Mouse (Mus musculus) adrenal gland, adult 18-20 months (tissue): Measurements from ENCODE around the gene Arid3c. TPM values are rescaled to one million over a fixed set of nuclear protein-coding genes. Genes with fewer than 3 reads are reported as not detected.
"Not testable (repeated sequence)": the region's sequence is repeated elsewhere in the genome, so short reads cannot be mapped to it uniquely, and the experiment has no call there.

Experiments
- DNase-seq, 2 experiments: peaks; one replicate each; pipeline ENCODE4 v3.0.0; 2021 to 2022; ENCODE audit warnings: low spot score in 2 of 2
- total RNA-seq, 2 experiments: library from RNA; stranded (reverse); gene quantifications; 1 replicate in 1 of 2; 2 replicates in 1 of 2; pipeline ENCODE4 v1.2.3; 2021

Arid3c gene
- total RNA-seq, 2 experiments from 2014 or later, result not detected

GRCm38 (mm10) chr4:41708192-41708745, 22.7 kb downstream of the Arid3c start:
- no peak for DNase-seq

DNA sequence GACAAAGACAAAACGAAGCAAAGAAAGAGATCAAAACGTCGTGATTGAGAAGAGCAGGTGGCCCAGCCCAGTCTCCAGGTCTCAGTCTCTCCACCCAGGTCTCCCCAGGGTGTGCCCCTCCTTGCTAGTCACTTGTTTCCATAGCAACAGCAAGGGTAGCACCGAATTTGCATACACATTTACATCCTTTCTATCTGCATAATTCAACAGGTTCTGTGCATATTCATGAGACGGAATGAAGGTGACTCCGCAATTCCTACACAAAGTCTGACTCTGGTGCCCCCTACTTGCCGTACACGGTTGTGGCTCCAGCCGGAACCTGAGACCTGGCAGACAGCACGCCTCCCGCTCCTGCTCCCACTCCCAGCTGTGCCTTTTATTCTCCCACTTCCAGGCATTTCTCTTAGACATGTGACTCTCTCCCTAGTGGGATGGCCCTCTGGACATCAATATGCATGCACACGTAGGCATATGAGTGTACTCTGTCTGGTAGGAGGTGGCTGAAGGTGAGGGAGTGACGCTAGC, 23.9 kb downstream of the Arid3c start:
- DNase-seq, result peak; percentile 52 to 54

DNA sequence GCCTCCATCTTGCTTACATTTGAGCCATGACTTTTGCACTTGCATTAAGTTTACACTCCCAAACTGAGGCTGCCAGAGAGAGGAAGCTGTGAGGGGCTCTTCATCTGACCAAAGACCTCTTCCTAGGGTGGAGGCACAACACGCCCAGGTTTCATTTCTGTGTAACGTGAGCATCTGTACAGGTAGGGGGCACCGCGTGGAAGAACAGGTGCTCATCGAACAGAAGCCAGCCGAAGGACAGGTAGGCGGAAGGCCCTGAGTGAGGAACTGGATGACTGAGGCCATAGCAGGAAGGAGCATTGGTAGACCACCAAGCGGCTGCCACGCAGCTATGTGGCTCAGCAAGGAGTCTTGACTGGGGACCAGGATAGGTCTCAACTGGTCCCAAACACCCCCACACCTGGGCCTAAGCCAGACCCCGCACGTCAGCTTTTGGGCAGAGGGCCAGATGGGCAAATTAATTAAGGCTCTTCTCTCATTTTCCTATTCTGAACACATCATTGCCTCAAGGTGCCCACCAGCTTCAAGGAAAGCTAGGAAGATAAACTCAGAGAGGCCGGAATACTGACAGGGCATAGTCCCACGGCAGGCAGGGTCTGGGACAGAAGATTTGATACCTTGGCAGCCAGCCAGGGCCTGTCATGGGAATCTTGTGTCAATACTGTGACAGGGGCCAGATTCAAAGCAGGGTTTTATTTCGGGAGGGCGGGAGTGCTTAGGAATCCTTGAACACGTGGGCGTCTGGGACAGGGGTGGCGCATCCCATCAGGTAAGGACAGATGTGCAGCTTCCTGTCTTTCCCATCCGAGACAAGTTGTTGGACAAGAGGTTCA, 24.8 kb downstream of the Arid3c start:
- no peak for DNase-seq

GRCm38 (mm10) chr4:41704651-41705050, 26.3 kb downstream of the Arid3c start:
- DNase-seq, result no peak

- DNase-seq, result not testable (repeated sequence)
Observed at GRCm38 (mm10) chr4:41702226-41702625, 28.7 kb downstream of the Arid3c start.

DNA sequence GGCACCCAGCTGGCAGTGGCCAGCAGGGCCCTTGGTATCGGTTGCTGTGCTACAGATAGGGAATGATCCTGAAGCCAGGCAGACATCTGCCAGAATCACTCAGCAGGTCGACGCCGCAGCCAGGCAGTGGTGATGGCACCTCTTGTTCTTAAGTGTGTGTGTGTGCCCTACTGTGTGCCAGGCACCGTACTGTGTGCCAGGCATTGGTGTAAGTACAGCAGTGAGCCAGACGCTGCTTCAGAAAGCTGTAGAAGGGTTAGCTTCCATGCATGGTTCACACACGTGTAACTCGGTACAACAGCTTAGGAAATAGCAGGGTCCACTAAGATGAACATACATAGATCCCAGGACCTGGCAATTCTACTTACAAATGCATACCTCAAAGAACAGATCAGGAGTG, 30.7 kb downstream of the Arid3c start:
- DNase-seq, result not testable (repeated sequence)

GRCm38 (mm10) chr4:41699783-41700182, 31.2 kb downstream of the Arid3c start, which contains the start of gene Il11ra1:
TSS of gene Il11ra1 (plus strand) at chr4:41699989.
- not testable (repeated sequence) for DNase-seq

- not testable (repeated sequence) for DNase-seq
Observed at GRCm38 (mm10) chr4:41698421-41699016, 32.4 kb downstream of the Arid3c start.

DNA sequence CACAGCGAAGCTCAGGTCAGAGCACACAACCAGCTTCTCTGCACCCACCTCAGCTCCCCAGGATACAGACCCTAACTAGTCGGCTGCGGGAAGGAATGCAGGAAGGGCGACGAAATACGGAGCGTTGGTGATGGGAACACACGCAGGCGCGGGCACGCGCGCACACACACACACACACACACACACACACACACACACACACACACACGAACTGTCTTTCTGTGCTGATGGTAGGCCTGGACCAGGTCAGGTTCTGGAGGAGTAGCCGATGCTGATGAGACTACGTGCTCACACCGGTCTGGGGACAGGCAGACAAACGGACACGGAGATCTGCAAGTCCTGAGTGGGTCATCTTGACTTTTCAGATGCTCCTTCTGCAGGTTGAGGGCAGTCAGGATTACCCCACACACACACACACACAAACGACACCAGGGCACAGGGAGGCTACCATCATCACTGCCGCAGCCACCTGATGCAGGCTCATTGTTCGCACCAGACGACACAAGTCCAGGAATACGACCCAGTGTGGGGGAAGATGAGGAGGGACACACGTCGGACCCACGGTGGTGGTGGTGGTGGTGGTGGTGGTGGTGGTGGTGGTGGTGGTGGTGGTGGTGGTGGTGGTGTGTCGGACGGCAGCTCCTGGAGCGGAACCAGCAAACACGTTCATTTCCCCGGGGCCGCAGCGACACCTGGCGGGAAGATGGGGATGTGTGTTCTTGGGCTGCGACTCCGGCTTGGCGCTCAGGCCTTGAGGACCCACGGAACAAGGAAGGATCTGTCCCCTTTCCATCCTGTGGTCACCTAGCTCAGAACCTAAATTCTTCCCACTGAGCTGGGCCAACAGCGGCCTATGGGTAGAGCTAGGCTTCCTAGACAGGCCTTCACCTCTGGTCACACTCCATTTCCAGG, 33.8 kb downstream of the Arid3c start, which contains the start of gene Cntfr:
Gene Cntfr, minus strand, starts transcription at position 160 of the 912 bp plus-strand sequence.
- DNase-seq, result peak; percentile 90

DNA sequence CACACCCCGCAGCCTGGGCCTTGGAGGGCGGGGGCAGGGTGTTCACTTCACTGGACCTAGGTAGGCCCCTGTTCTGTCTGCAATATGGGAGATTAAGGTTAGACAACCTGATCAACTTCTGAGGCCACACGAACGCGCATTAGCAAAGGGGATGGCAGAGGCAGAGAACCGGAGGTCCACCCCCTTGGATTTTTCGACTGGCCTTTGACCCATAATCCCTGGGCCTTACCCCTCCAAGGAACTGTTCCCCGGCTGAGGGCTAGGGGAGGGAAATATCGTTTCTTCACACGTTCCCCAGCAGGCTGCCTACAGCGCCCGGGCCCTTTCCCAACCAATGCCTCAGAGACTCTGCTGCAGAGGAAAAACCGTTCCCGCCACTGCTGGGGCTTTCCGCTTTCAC, 34.5 kb downstream of the Arid3c start:
- DNase-seq, result not testable (repeated sequence)

DNA sequence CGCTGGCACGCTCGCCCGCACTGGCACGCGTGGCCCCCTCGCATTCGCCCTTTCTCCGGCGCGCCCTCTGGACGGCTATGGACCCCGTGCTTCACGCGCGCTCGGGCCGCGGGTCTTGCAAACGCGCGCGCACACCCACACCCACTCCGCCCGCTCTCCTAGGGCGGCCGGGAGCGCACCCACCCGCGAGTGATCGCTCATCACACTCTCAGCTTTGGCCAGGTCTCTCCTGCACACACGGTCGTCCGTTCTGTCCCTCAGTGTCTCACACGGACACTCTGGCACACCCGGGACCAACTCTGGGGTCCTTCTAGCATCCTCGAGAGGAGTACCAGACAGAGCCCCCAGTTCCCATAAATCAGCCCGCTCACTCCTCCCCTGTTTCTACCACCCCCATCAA, 35.1 kb downstream of the Arid3c start:
- peak in 1 of 2 experiments; percentile 23 for DNase-seq

DNA sequence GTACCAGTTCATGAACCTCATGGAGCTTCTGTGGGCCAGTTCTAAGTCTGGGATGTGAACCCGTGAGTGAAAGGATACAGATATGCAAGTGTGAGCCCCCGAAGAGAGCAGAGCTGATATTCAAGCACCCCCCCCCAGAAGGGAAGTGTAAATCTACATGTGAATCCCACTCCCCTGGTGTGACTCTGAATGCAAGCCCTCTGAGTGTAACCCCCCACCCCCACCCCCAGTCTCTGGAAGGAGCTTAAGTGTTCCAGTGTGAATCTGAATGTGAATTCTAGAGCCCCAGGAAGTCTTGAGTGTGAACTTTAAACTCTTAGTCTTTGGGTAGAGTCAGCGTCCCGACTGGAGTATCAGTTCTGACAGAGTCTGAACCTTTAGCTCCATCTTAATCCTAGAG, 37.4 kb downstream of the Arid3c start:
- DNase-seq, result not testable (repeated sequence)

DNA sequence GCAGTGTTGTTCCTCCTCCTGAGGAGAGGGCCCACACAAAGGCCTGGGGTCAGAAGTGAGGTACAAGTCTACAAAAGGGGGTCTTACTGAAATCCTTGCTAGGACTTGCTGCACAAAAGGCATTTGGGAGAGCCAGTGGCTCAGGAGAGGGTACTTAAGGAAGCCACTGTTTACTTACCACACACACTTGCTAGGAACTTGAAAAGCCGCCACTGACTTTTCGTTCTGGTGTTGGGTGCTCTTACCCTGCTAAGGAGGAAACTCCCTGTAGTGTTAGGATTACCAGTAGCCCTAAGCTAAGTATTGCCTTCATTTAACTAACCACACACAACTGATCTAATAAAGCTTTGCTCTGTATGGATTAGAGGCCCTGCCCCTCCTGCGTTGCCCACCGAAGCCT, 40.9 kb downstream of the Arid3c start:
- not testable (repeated sequence) for DNase-seq

DNA sequence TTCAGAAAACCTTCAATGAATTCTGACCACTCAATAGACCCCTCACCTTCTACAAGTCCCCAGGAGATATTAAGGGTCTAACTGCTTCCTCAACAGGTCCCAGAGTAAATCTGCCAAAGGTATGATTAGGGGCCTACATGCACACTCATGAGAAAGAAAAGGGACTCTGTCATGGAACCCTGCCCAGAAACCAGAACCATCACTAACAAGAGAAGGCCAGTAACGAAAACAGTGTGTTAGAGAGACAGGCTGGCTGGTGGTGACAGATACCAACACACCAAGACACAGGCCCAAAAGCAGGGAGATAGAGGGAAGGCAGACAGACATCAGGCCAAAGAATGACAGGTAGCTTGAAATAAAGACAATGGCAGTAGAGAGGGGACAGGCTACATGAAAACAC, 42.4 kb downstream of the Arid3c start:
- not testable (repeated sequence) for DNase-seq

- not testable (repeated sequence) for DNase-seq
Observed at GRCm38 (mm10) chr4:41685882-41686492, 45.0 kb downstream of the Arid3c start.

DNA sequence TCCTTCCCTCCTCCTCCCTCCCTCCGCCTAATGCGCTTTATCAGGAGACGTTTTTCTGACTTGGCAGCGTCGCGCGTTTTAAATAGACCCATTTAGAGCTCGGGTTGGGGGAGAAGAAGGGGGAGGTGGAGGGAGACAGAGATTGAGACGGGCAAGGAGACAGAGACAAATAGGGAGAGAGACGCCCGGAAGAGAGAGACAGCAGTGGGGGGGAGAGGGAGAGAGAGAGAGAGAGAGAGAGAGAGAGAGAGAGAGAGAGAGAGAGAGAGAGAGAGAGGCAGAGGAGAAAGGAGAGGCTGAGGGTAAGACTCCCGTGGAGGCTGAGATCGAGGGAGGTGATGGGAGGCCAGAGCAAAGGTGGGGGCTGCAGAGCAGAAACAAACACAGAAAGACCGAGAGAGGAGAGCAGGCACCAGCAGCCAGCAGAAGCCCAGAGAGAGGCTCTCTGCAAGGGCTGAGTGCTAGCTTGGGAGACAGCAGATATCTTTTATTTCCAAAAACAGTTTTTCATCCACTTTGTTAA, 46.0 kb downstream of the Arid3c start:
- not testable (repeated sequence) for DNase-seq

DNA sequence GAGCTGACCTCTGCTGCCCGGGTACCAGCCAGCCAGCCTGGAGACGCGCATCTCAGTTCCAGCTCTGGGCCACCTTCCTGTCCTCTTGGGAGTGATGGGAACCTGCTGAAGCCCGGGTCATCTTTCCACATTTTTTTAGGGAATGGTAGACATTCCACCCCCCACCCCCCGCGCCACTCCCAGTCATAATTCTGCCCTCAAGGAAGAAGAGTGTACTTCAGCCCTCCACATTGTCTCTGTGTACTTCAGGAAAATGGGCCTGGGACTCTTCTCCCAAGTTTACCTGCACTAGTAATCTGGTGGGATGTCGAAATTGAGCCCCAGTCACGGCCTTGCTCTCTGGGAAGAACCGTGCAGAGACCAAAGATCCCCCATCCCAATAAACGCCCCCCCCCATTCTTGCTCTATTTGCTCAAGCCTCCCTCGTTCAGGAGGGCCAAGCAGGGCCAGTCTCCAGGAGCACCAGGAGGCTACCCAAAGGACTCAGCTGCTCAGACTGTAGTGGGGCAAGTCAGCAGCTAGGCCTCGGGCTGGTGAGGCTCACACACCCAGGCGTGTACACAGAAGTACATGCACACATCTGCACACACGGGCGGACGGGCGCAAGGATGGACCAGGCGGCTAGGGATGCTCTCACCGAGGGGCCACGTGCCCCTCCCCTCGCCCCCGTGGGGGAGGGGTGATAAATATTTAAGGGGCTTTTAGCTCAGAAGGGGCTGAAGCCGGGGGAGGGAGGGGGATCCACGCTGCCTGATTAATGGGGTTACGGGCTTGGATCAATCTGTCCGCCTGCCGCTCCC, 46.6 kb downstream of the Arid3c start:
- DNase-seq, result not testable (repeated sequence)

DNA sequence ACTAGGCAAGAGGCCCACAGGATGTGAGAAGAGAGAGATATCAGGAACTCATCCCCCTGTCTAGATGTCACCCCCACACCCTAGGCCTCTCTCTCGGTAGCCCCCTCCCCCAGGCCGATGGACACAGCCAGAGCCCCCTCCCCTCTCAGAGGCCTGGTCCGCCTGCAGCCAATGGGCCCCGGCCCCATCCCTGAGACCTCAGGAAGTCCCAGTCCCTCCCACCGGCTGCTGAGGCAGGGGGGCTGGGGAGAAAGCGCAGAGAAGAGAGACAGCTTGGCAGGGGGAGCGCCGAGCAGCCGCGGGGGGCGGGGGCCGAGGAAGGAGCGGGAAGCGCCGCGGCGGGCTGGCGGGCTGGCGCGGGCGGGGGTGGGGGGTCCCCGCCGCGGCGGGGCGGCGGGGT, 47.6 kb downstream of the Arid3c start:
- DNase-seq, result not testable (repeated sequence)

DNA sequence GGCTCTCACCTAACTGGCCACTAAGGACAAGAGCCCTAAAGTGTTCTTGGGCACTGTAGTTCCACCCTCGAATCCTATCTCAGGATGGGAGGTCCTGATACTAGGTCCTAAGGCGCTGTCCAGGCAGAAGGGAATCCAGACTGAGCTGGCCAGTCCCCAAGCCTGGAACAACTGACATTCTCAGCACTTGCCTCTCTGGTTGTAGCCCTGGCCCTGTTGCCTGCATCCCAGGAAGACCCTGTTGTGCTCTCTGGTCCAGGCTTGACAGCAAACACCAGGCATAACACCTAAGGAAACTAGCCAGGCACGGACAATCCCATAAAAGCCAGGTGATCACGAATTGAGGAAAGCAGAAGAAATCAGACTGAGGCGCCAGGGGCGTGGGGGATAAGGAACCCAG, 48.2 kb downstream of the Arid3c start:
- DNase-seq, result no peak
